Mouse (Mus musculus) MEL (cell line): Measurements from ENCODE around the gene Zfp697. TPM values are rescaled to one million over a fixed set of nuclear protein-coding genes. Genes with fewer than 3 reads are reported as not detected.

Experiments
- DNase-seq: peaks from one replicate; pipeline ENCODE4 v3.0.0; 2011; ENCODE audit warnings: low read depth, low spot score
- H3K27ac ChIP-seq: 2 replicates; pipeline ENCODE4 v1.5.1; 2012; ENCODE audit warnings: low read depth, mild to moderate bottlenecking, control low read depth, low read length, moderate library complexity; ENCODE audit not compliant: control insufficient read depth
- H3K27me3 ChIP-seq, 2 experiments: fragments of 150-350 bp in 1 of 2; sonication (generic) in 1 of 2; 2 replicates each; pipeline ENCODE4 v1.6.1; 2012; ENCODE audit warnings: low read length in 2 of 2, mild to moderate bottlenecking in 2 of 2, improper control_type of control experiment in 1 of 2, moderate library complexity in 1 of 2; ENCODE audit not compliant: insufficient read depth in 2 of 2, control insufficient read depth in 1 of 2
- H3K36me3 ChIP-seq, 2 experiments: 2 replicates each; pipeline ENCODE4 v1.6.1; 2012 to 2014; ENCODE audit warnings: low read length in 2 of 2, improper control_type of control experiment in 1 of 2, inconsistent platforms in 1 of 2, mild to moderate bottlenecking in 1 of 2; ENCODE audit not compliant: insufficient read depth in 2 of 2, control insufficient read depth in 1 of 2
- H3K4me1 ChIP-seq, 2 experiments: fragments of 150-350 bp in 1 of 2; sonication (generic) in 1 of 2; 2 replicates each; pipeline ENCODE4 v1.6.1; 2012; ENCODE audit warnings: low read length in 2 of 2, improper control_type of control experiment in 1 of 2, mild to moderate bottlenecking in 1 of 2; ENCODE audit not compliant: insufficient read depth in 2 of 2, control insufficient read depth in 1 of 2
- H3K4me3 ChIP-seq, 2 experiments: fragments of 150-350 bp in 1 of 2; sonication (generic) in 1 of 2; 2 replicates each; pipeline ENCODE4 v1.5.1; 2012; ENCODE audit warnings: low read depth in 2 of 2, low read length in 2 of 2, mild to moderate bottlenecking in 2 of 2, moderate library complexity in 2 of 2, control low read depth in 1 of 2, improper control_type of control experiment in 1 of 2; ENCODE audit not compliant: control insufficient read depth in 1 of 2, insufficient read depth in 1 of 2
- H3K79me2 ChIP-seq: 2 replicates; pipeline ENCODE4 v1.6.1; 2012; ENCODE audit warnings: mild to moderate bottlenecking, low read length, moderate library complexity; ENCODE audit not compliant: control insufficient read depth, poor library complexity, insufficient read depth
- H3K9ac ChIP-seq: 2 replicates; pipeline ENCODE4 v1.6.1; 2012; ENCODE audit warnings: low read depth, mild to moderate bottlenecking, control low read depth, low read length, moderate library complexity; ENCODE audit not compliant: control insufficient read depth, poor library complexity, severe bottlenecking
- H3K9me3 ChIP-seq: fragments of 150-350 bp; sonication (generic); replicated peaks from 2 replicates; pipeline ENCODE4 v1.6.1; 2012; ENCODE audit warnings: mild to moderate bottlenecking, low read length, improper control_type of control experiment, moderate library complexity; ENCODE audit not compliant: insufficient read depth
- BHLHE40 ChIP-seq: IDR thresholded peaks from 2 replicates; pipeline ENCODE4 v1.6.1; 2012; ENCODE audit warnings: low read depth, mild to moderate bottlenecking, inconsistent platforms, low read length, improper control_type of control experiment, borderline replicate concordance
- CHD1 ChIP-seq: IDR thresholded peaks from 2 replicates; pipeline ENCODE4 v1.6.1; 2012; ENCODE audit warnings: low read depth, mild to moderate bottlenecking, inconsistent platforms, low read length, improper control_type of control experiment
- CHD2 ChIP-seq: IDR thresholded peaks from 2 replicates; pipeline ENCODE4 v1.6.1; 2011; ENCODE audit warnings: low read length, improper control_type of control experiment
- CTCF ChIP-seq, 3 experiments: IDR thresholded peaks in 2 of 3; conservative IDR thresholded peaks in 1 of 3; 2 replicates each; pipeline ENCODE4 v1.5.1; 2011 to 2012; ENCODE audit warnings: low read length in 3 of 3, low read depth in 2 of 3, mild to moderate bottlenecking in 2 of 3, improper control_type of control experiment in 1 of 3, inconsistent platforms in 1 of 3, mixed read lengths in 1 of 3, moderate library complexity in 1 of 3; ENCODE audit not compliant: control insufficient read depth in 1 of 3, insufficient read depth in 1 of 3, poor library complexity in 1 of 3, severe bottlenecking in 1 of 3
- E2F4 ChIP-seq: IDR thresholded peaks from 2 replicates; pipeline ENCODE4 v1.6.1; 2011; ENCODE audit warnings: low read depth, low read length, improper control_type of control experiment, borderline replicate concordance
- ELF1 ChIP-seq: IDR thresholded peaks from 2 replicates; pipeline ENCODE4 v1.6.1; 2014; ENCODE audit warnings: low read depth, mild to moderate bottlenecking, inconsistent platforms, low read length, improper control_type of control experiment, moderate library complexity
- EP300 ChIP-seq, 2 experiments: IDR thresholded peaks; 2 replicates each; pipeline ENCODE4 v1.6.1; 2011; ENCODE audit warnings: improper control_type of control experiment in 2 of 2, low read length in 2 of 2, low read depth in 1 of 2, mild to moderate bottlenecking in 1 of 2
- ETS1 ChIP-seq: IDR thresholded peaks from 2 replicates; pipeline ENCODE4 v1.6.1; 2012; ENCODE audit warnings: low read depth, mild to moderate bottlenecking, inconsistent platforms, low read length, improper control_type of control experiment, moderate library complexity
- GABPA ChIP-seq: IDR thresholded peaks from 2 replicates; pipeline ENCODE4 v1.6.1; 2012; ENCODE audit warnings: low read depth, mild to moderate bottlenecking, inconsistent platforms, low read length, improper control_type of control experiment, moderate library complexity
- GATA1 ChIP-seq: IDR thresholded peaks from 2 replicates; pipeline ENCODE4 v1.6.1; 2011; ENCODE audit warnings: low read depth, low read length, improper control_type of control experiment
- HCFC1 ChIP-seq: IDR thresholded peaks from 2 replicates; pipeline ENCODE4 v1.6.1; 2012; ENCODE audit warnings: low read depth, mild to moderate bottlenecking, inconsistent platforms, low read length, improper control_type of control experiment, moderate library complexity
- JUND ChIP-seq: IDR thresholded peaks from 2 replicates; pipeline ENCODE4 v1.6.1; 2011; ENCODE audit warnings: low read depth, mild to moderate bottlenecking, improper control_type of control experiment, low read length
- KAT2A ChIP-seq: conservative IDR thresholded peaks from 2 replicates; pipeline ENCODE4 v1.6.1; 2012; ENCODE audit warnings: low read depth, low read length, improper control_type of control experiment, inconsistent platforms
- MAFK ChIP-seq: IDR thresholded peaks from 2 replicates; pipeline ENCODE4 v1.6.1; 2011; ENCODE audit warnings: low read depth, mild to moderate bottlenecking, low read length, improper control_type of control experiment, borderline replicate concordance
- MAX ChIP-seq: IDR thresholded peaks from 2 replicates; pipeline ENCODE4 v1.6.1; 2011; ENCODE audit warnings: low read length, improper control_type of control experiment
- MAZ ChIP-seq: IDR thresholded peaks from 2 replicates; pipeline ENCODE4 v1.6.1; 2012; ENCODE audit warnings: low read depth, mild to moderate bottlenecking, inconsistent platforms, low read length, improper control_type of control experiment
- MEF2A ChIP-seq: IDR thresholded peaks from 2 replicates; pipeline ENCODE4 v1.6.1; 2014; ENCODE audit warnings: low read depth, mild to moderate bottlenecking, inconsistent platforms, low read length, improper control_type of control experiment; ENCODE audit not compliant: poor library complexity, insufficient replicate concordance, severe bottlenecking; ENCODE audit errors: extremely low read depth
- MXI1 ChIP-seq: IDR thresholded peaks from 2 replicates; pipeline ENCODE4 v1.6.1; 2011; ENCODE audit warnings: mild to moderate bottlenecking, low read depth, low read length, improper control_type of control experiment
- MYB ChIP-seq: IDR thresholded peaks from 2 replicates; pipeline ENCODE4 v1.6.1; 2011; ENCODE audit warnings: mild to moderate bottlenecking, low read depth, low read length, improper control_type of control experiment
- MYC ChIP-seq: IDR thresholded peaks from 2 replicates; pipeline ENCODE4 v1.6.1; 2011; ENCODE audit warnings: low read depth, mild to moderate bottlenecking, low read length, improper control_type of control experiment, moderate library complexity
- NELFE ChIP-seq: IDR thresholded peaks from 2 replicates; pipeline ENCODE4 v1.6.1; 2011; ENCODE audit warnings: low read depth, low read length, improper control_type of control experiment
- NRF1 ChIP-seq: IDR thresholded peaks from 2 replicates; pipeline ENCODE4 v1.6.1; 2014; ENCODE audit warnings: low read depth, mild to moderate bottlenecking, inconsistent platforms, low read length, improper control_type of control experiment, moderate library complexity; ENCODE audit not compliant: poor library complexity, insufficient read depth, severe bottlenecking
- POLR2A ChIP-seq, 2 experiments: IDR thresholded peaks; 2 replicates each; pipeline ENCODE4 v1.6.1; 2011 to 2012; ENCODE audit warnings: low read length in 2 of 2, mild to moderate bottlenecking in 2 of 2, control low read depth in 1 of 2, improper control_type of control experiment in 1 of 2, low read depth in 1 of 2, moderate library complexity in 1 of 2; ENCODE audit not compliant: control insufficient read depth in 1 of 2, insufficient read depth in 1 of 2, poor library complexity in 1 of 2
- POLR2AphosphoS2 ChIP-seq: IDR thresholded peaks from 2 replicates; pipeline ENCODE4 v1.6.1; 2011; ENCODE audit warnings: low read length, improper control_type of control experiment
- POLR2AphosphoS5 ChIP-seq: IDR thresholded peaks from 2 replicates; pipeline ENCODE4 v1.6.1; 2012; ENCODE audit warnings: low read depth, borderline replicate concordance, mild to moderate bottlenecking, inconsistent platforms, low read length, moderate library complexity, mixed read lengths
- RAD21 ChIP-seq: IDR thresholded peaks from 2 replicates; pipeline ENCODE4 v1.6.1; 2011; ENCODE audit warnings: mild to moderate bottlenecking, low read depth, low read length, improper control_type of control experiment
- SIN3A ChIP-seq: IDR thresholded peaks from 2 replicates; pipeline ENCODE4 v1.6.1; 2012; ENCODE audit warnings: low read length, improper control_type of control experiment, inconsistent platforms
- SMC3 ChIP-seq: IDR thresholded peaks from 2 replicates; pipeline ENCODE4 v1.6.1; 2011; ENCODE audit warnings: low read depth, low read length, improper control_type of control experiment
- TAL1 ChIP-seq: IDR thresholded peaks from 2 replicates; pipeline ENCODE4 v1.6.1; 2012; ENCODE audit warnings: mild to moderate bottlenecking, inconsistent platforms, low read length, moderate library complexity, mixed read lengths
- TBP ChIP-seq: IDR thresholded peaks from 2 replicates; pipeline ENCODE4 v1.8.0; 2011; ENCODE audit warnings: low read depth, low read length, improper control_type of control experiment
- TCF12 ChIP-seq: IDR thresholded peaks from 2 replicates; pipeline ENCODE4 v1.6.1; 2014; ENCODE audit warnings: low read depth, mild to moderate bottlenecking, inconsistent platforms, low read length, improper control_type of control experiment, moderate library complexity
- UBTF ChIP-seq: IDR thresholded peaks from 2 replicates; pipeline ENCODE4 v1.6.1; 2012; ENCODE audit warnings: low read depth, mild to moderate bottlenecking, inconsistent platforms, low read length, improper control_type of control experiment, moderate library complexity, borderline replicate concordance; ENCODE audit not compliant: insufficient read depth
- USF1 ChIP-seq: IDR thresholded peaks from 2 replicates; pipeline ENCODE4 v1.6.1; 2014; ENCODE audit warnings: low read depth, mild to moderate bottlenecking, inconsistent platforms, low read length, improper control_type of control experiment, moderate library complexity
- ZC3H11A ChIP-seq: IDR thresholded peaks from 2 replicates; pipeline ENCODE4 v1.6.1; 2012; ENCODE audit warnings: low read depth, mild to moderate bottlenecking, inconsistent platforms, low read length, improper control_type of control experiment
- ZKSCAN1 ChIP-seq: IDR thresholded peaks from 2 replicates; pipeline ENCODE4 v1.6.1; 2012; ENCODE audit warnings: low read depth, mild to moderate bottlenecking, inconsistent platforms, low read length, improper control_type of control experiment, moderate library complexity
- ZMIZ1 ChIP-seq: IDR thresholded peaks from 2 replicates; pipeline ENCODE4 v1.6.1; 2012; ENCODE audit warnings: low read depth, mild to moderate bottlenecking, inconsistent platforms, low read length, improper control_type of control experiment, moderate library complexity
- ZNF384 ChIP-seq: IDR thresholded peaks from 2 replicates; pipeline ENCODE4 v1.6.1; 2012; ENCODE audit warnings: low read depth, mild to moderate bottlenecking, inconsistent platforms, low read length, improper control_type of control experiment
- polyA plus RNA-seq, 2 experiments: library from polyadenylated mRNA; stranded (reverse) in 1 of 2; unstranded in 1 of 2; fragments of >175 nt in 1 of 2; fragments of >200 nt in 1 of 2; gene quantifications; 2 replicates each; pipeline versions ENCODE4 v1.2.1 to v1.2.4; 2012; ENCODE audit warnings: low replicate concordance in 2 of 2, low read depth in 1 of 2; ENCODE audit not compliant: insufficient read length in 2 of 2, insufficient read depth in 1 of 2, missing spikeins in 1 of 2
- total RNA-seq: library from RNA; depleted of rRNA; stranded (reverse); fragments of 300-350 nt; gene quantifications from 2 replicates; pipeline ENCODE4 v1.2.3, GENCODE M21; 2012

Zfp697 gene
- total and polyA plus RNA-seq, 3 experiments = 0.04 TPM; not detected in 2

- Histone ChIP-seq H3K27ac (peak overlapping the region; percentile 73), H3K27me3 (no peaks in the 10 kb centered on the region), H3K79me2 (peaks cover 40% of the 10 kb centered on the region), H3K4me3 (peak overlapping the region; percentile 96 to 97), H3K36me3 (peaks cover 0 to 42% of the 10 kb centered on the region in 2 experiments; a peak in 3 of 4 replicates), H3K4me1 (peaks cover 14 to 54% of the 10 kb centered on the region in 2 experiments), H3K9me3 (no peaks in the 10 kb centered on the region), H3K9ac (peak overlapping the region; percentile 80)
- DNase-seq = peak; percentile 83
- TF ChIP-seq E2F4 (no peak), ETS1 (peak; percentile 85), RAD21 (no peak), ZMIZ1 (no peak), ZKSCAN1 (no peak), UBTF (no peak), MAZ (peak; percentile 45; the same call in 1 of the 2 replicates), POLR2A (IDR thresholded peaks at IDR 0.05; ENCODE audit: control insufficient read depth in 1 of 2, insufficient read depth in 1 of 2, low read depth in 1 of 2, low read length in 2 of 2, poor library complexity in 1 of 2) (peak in 1 of 2 experiments; percentile 42; a peak in 1 of 4 replicates), NELFE (peak; percentile 23), ZNF384 (no peak), EP300 (IDR thresholded peaks at IDR 0.05; ENCODE audit: low read depth in 1 of 2, low read length in 2 of 2) (no peak; a peak in 1 of 4 replicates), ELF1 (peak; percentile 54; the same call in 1 of the 2 replicates), SIN3A (peak; percentile 97), GATA1 (0 out of 2 replicates have a peak, but pooled peaks have one; percentile 6), ZC3H11A (no peak), MXI1 (peak; percentile 99), USF1 (peak; percentile 77), BHLHE40 (peak; percentile 82; the same call in 1 of the 2 replicates), MAFK (no peak), MEF2A (no peak), TAL1 (no peak), MYB (no peak), NRF1 (no peak), CHD1 (no peak), MYC (peak; percentile 99), GABPA (no peak), CHD2 (peak; percentile 50), JUND (no peak), CTCF (IDR thresholded peaks at IDR 0.05 in 2 of 3, conservative IDR thresholded peaks at IDR 0.05 in 1 of 3; ENCODE audit: control insufficient read depth in 1 of 3, insufficient read depth in 1 of 3, low read depth in 2 of 3, low read length in 3 of 3, poor library complexity in 1 of 3, severe bottlenecking in 1 of 3) (no peak), MAX (peak; percentile 98), POLR2AphosphoS5 (no peak), HCFC1 (peak; percentile 62; the same call in 1 of the 2 replicates), SMC3 (no peak), KAT2A (peak; percentile 41; the same call in 1 of the 2 replicates), POLR2AphosphoS2 (peak; percentile 49; the same call in 1 of the 2 replicates), TBP (peak; percentile 37; the same call in 1 of the 2 replicates), TCF12 (peak; percentile 54)
These were observed 43.6 kb upstream of the Zfp697 start for GRCm38 (mm10) chr3:98338584-98339041.
